Mouse (Mus musculus) small intestine, adult 2 months (tissue): ENCODE data around the gene Stim2.

Source experiments
- CTCF ChIP-seq: fragments of 200-500 bp; IDR thresholded peaks from 2 replicates; pipeline ENCODE4 v1.5.1; 2012; ENCODE audit warnings: low read depth, mild to moderate bottlenecking, control low read depth, inconsistent platforms, low read length, moderate library complexity, mixed read lengths; ENCODE audit not compliant: insufficient replicate concordance, insufficient read length; ENCODE audit errors: extremely low read depth
- POLR2A ChIP-seq: fragments of 200-500 bp; IDR thresholded peaks from 2 replicates; pipeline ENCODE4 v1.6.1; 2012; ENCODE audit warnings: low read depth, mild to moderate bottlenecking, control low read depth, inconsistent platforms, low read length, moderate library complexity

GRCm38 (mm10) chr5:54155227-54155776 is 157.0 kb downstream of the Stim2 start:
- TF ChIP-seq POLR2A (no peak), CTCF (no peak)
